Mouse (Mus musculus) limb, embryonic 10.5 days (tissue): ENCODE measurements at regions not wholly inside any gene's neighbourhood (a gene's known extent, or its start where the extent isn't known, plus 50 kb on each side); places are given as distances from the start of the nearest gene placed in this dataset.

Experiments used
- DNase-seq: peaks from one replicate; pipeline ENCODE4 v3.0.0-alpha.2; 2017; ENCODE audit warnings: low spot score
- H3K27ac ChIP-seq: fragments of 300-500 bp; sonication (generic); 2 replicates; pipeline ENCODE4 v1.5.1; 2016; ENCODE audit warnings: mild to moderate bottlenecking
- H3K27me3 ChIP-seq: fragments of 300-500 bp; sonication (generic); 2 replicates; pipeline ENCODE4 v1.6.1; 2016; ENCODE audit warnings: low read depth, mild to moderate bottlenecking; ENCODE audit not compliant: poor library complexity, severe bottlenecking
- H3K36me3 ChIP-seq: fragments of 300-500 bp; sonication (generic); 2 replicates; pipeline ENCODE4 v1.6.1; 2016; ENCODE audit warnings: mild to moderate bottlenecking, moderate library complexity
- H3K4me1 ChIP-seq: fragments of 300-500 bp; sonication (generic); 2 replicates; pipeline ENCODE4 v1.6.1; 2016
- H3K4me3 ChIP-seq: fragments of 300-500 bp; sonication (generic); 2 replicates; pipeline ENCODE4 v1.5.1; 2016; ENCODE audit warnings: mild to moderate bottlenecking, moderate library complexity
- H3K9me3 ChIP-seq: fragments of 300-500 bp; sonication (generic); replicated peaks from 2 replicates; pipeline ENCODE4 v1.6.1; 2016; ENCODE audit warnings: mild to moderate bottlenecking
- WGBS: fragments of 180-500 bp; shearing (Covaris S2); methylation state at CpG from one replicate; pipeline ENCODE4 v1.1.7; 2016; 5-methylcytosine and 5-hydroxymethylcytosine counted together

DNA sequence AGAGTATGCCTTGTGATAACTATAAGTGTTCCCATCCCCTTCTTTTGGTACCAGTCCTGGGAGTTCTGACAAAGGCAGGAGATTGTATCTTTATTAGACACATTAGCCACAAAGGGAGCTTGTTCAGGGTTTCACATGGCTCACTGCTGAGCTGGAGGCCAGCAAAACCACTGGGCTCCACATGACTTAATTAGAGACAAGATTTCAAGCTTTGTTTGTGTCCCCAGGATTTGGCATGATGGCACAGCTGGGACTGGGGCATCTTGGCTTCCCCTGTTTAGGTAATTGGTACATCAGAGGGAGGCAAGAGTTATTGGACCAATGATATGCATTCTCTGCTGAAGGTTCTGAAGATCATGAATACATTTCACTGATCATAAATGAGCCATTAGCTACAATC is 456.8 kb upstream of the Tmpo start:
- Histone ChIP-seq H3K4me1 (no peaks in the 10 kb centered on the region), H3K27ac (no peak overlapping the region), H3K36me3 (no peaks in the 10 kb centered on the region), H3K27me3 (no peaks in the 10 kb centered on the region), H3K9me3 (no peaks in the 10 kb centered on the region), H3K4me3 (no peak overlapping the region)
- DNase-seq, result no peak

DNA sequence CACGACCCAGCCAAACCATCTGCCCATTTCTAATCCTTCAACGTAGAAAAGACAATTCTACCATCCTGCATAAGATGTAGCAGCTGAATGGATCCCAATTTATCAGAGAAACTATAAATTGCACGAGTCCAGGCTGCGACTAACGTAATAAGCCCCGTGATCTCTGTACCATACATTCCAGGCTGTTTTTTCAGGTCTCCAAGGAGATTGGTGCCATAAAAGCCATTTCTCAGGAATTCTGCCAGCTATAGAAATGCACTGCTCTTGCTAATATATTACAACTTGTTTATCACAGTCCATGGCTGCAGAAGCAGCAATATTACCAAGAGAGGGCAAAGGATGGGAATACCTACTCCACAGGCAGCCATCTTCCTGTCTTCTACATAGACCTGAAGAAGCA is 447.6 kb upstream of the Tmpo start:
- Histone ChIP-seq H3K36me3 (no peaks in the 10 kb centered on the region), H3K9me3 (no peaks in the 10 kb centered on the region), H3K27me3 (no peaks in the 10 kb centered on the region), H3K4me3 (no peak overlapping the region), H3K4me1 (no peaks in the 10 kb centered on the region), H3K27ac (no peak overlapping the region)
- DNase-seq, result no peak
- WGBS, result 90% methylated on average over 6 of the region's 6 CpGs

DNA sequence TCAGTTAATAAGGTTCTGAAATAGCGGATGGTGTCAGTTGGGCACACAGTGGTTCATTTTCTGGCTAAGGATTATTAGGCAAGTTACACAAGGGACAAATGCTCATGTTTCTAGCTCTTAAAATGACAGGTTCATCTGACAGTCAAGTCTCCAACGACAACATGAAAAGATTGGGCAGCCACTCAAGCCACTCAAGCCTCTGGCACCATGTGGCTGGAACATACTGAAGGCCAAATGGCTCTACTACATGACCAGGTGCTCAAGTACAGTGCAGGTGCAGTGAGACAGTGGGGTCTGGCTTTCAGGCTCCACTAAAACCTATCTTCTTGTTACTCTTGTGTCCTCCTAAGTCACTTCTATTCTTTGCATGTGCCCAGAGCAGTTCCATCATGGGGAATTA is 441.2 kb upstream of the Tmpo start:
- no peaks in the 10 kb centered on the region for H3K4me1 ChIP-seq
- no peaks in the 10 kb centered on the region for H3K9me3 ChIP-seq
- H3K4me3 ChIP-seq, result no peak overlapping the region
- WGBS, result 83% methylated on average over 2 of the region's 2 CpGs
- no peaks in the 10 kb centered on the region for H3K36me3 ChIP-seq
- no peak overlapping the region for H3K27ac ChIP-seq
- no peaks in the 10 kb centered on the region for H3K27me3 ChIP-seq
- DNase-seq, result no peak

DNA sequence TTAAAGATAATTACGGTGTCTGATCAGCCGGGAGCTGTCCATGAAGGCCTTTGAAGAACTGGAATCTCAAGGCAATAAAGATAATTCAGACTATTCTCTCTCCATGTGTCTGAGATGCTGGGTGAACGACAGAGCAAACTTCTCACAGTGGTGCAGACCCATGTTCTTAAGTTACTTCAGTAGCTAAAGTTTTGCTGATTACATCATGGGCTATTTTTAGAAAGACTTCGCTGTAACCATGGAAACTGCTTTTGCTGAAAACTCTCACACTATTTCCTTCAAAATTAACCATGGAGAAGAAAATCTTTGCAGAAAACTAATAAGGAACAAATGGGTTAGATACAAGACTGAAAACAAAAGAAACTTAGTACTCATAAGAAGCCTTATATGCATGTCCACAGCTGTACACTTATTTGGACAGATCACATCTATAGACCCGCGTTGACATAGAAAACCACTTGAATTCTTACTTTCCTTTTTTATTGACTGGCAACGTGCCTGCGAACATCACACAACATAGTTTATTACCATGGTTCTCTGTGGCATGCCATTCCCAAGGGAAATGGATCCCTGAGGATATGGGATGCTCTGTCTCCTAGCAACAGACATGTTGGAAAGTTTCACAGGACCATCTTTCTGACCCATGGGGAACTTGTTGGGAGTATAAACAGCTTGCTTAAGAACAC is 432.8 kb upstream of the Tmpo start:
- no peaks in the 10 kb centered on the region for H3K36me3 ChIP-seq

DNA sequence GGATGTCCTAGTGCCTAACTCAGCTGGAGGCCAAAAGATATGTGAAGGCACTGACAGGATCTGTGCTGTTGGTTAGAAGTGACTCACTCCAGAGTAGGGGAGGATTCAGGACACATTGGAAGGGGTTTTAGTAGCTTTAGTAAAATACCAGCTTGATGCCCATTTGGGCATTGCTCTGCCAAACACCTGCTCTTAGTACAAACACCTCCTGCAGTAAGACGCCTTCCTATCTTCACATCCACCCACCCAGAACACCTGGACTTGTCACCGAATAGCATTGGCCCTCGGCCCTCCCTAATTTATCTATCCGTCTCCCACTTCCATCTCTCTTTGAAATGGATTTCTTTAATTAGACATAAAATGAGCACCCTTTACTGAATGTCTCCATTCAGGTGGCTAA is 430.9 kb upstream of the Tmpo start:
- Histone ChIP-seq H3K4me1 (no peaks in the 10 kb centered on the region), H3K4me3 (no peak overlapping the region), H3K9me3 (no peaks in the 10 kb centered on the region), H3K27me3 (no peaks in the 10 kb centered on the region), H3K36me3 (no peaks in the 10 kb centered on the region), H3K27ac (no peak overlapping the region)
- 96% methylated on average over 4 of the region's 4 CpGs for WGBS
- no peak for DNase-seq

More for the DNA sequence above, 432.8 kb upstream of the Tmpo start:
- 77% methylated on average over 8 of the region's 8 CpGs for WGBS
- Histone ChIP-seq H3K27ac (no peak overlapping the region), H3K4me3 (no peak overlapping the region), H3K4me1 (no peaks in the 10 kb centered on the region), H3K27me3 (no peaks in the 10 kb centered on the region), H3K9me3 (no peaks in the 10 kb centered on the region)
- no peak for DNase-seq

DNA sequence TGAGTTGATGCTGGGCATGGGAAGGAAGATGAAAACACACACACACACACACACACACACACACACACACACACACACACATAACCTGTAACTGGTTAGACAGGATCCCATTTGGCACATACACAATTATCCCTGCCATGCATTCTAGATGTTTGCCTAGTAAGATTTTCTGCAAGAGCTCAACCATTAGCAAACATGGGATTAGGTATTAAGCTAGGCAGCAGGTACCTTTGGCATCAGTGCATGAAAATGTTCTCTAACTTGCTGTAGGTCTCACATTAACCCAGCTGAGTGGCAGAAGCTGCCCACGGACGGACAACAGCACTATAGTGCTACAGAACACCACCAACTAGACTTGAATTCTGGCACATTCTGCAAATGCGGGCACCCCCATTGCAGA is 413.8 kb upstream of the Tmpo start:
- H3K36me3 ChIP-seq, result no peaks in the 10 kb centered on the region
- WGBS, result 94% methylated on average over 3 of the region's 3 CpGs
- no peak for DNase-seq
- H3K4me1 ChIP-seq, result peaks cover 15% of the 10 kb centered on the region
- H3K4me3 ChIP-seq, result no peak overlapping the region
- peaks cover 56% of the 10 kb centered on the region for H3K27me3 ChIP-seq
- H3K9me3 ChIP-seq, result no peaks in the 10 kb centered on the region
- no peak overlapping the region for H3K27ac ChIP-seq

DNA sequence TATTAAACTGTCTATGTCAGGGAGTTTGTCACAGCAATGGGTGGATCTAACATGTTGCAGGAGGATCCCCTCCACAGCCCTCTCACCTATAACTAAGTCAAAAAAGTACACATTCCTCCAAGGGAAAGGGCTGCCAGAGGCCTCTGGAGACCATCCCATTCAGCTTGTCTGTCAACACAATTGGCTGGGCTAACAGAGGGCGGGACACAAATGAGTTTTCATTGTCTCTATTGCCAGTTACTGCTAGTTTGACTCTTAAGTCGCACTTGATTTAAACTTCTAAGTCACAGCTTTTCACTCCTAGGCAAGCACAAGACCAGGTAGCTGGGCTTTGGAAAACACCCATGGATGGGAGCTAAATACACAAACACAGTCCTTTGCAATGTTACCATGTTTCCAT is 412.3 kb upstream of the Tmpo start:
- H3K4me1 ChIP-seq, result peaks cover 15% of the 10 kb centered on the region
- H3K27ac ChIP-seq, result no peak overlapping the region
- H3K27me3 ChIP-seq, result peaks cover 71% of the 10 kb centered on the region
- no peak for DNase-seq
- H3K9me3 ChIP-seq, result no peaks in the 10 kb centered on the region
- H3K4me3 ChIP-seq, result no peak overlapping the region
- no peaks in the 10 kb centered on the region for H3K36me3 ChIP-seq
- 96% methylated on average over 2 of the region's 2 CpGs for WGBS

DNA sequence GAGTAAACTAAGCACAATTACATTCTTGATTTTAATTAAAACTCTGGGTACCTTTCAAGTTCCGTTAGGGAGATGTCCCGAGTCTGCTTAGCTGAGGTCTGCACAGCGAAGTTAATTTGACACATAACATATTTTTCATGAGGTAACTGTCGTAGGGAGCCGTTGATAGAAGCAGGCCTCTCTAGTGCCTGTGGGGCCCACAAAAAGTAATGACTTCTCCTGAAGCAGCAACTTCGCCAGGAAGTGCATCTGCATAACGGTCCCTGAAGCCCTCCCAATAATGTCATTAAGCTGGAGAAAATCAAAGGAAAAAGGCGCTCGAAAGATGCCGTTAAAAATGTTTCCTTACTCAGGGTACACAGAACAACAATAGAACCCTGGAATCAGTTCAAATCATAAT is 410.7 kb upstream of the Tmpo start:
- Histone ChIP-seq H3K9me3 (no peaks in the 10 kb centered on the region), H3K27me3 (peaks cover 74% of the 10 kb centered on the region), H3K36me3 (no peaks in the 10 kb centered on the region), H3K4me3 (no peak overlapping the region), H3K27ac (no peak overlapping the region), H3K4me1 (peaks cover 15% of the 10 kb centered on the region)
- WGBS, result 36% methylated on average over 10 of the region's 10 CpGs
- no peak for DNase-seq

DNA sequence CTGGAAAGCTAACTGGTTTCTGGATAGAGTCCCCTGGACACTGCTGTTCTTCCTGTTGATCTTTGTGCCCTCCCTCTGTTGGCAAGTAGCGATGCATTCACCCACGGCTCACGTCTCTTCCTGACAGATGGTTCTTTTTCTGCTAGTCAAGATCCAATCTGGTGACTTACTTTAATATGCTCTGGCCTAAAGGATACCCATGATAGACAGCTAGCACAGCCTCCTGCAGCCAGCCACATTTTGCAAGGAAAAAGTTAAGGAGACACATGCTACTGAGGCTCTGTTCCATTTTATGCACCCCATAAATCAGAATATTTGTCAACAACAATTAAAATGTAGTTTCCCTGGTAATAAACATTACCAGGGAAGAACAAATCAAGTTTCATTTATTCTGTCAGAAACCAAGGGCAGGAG is 410.3 kb upstream of the Tmpo start:
- H3K4me3 ChIP-seq, result no peak overlapping the region
- H3K36me3 ChIP-seq, result no peaks in the 10 kb centered on the region
- WGBS, result 57% methylated on average over 3 of the region's 3 CpGs
- peaks cover 69% of the 10 kb centered on the region for H3K27me3 ChIP-seq
- no peaks in the 10 kb centered on the region for H3K9me3 ChIP-seq
- no peak overlapping the region for H3K27ac ChIP-seq
- no peak for DNase-seq
- H3K4me1 ChIP-seq, result peaks cover 15% of the 10 kb centered on the region

DNA sequence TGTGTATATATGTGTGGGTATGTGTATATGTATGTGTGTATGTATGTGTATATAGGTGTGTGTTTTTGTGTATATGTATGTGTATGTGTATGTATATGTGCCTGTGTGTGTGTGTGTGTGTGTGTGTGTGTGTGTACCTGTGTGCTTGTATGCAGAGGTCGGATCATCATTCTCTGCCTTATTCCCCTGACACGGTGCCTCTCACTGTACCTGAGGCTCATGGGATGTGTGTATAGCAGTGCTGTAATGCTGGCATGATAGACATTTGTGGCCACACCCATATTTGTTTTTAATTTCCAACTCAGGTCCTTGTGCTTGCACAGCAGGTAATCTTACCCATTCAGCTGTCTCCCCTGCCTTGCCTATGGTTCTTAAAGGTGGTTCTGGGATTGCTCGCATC is 402.1 kb upstream of the Tmpo start:
- Histone ChIP-seq H3K4me3 (no peak overlapping the region), H3K9me3 (no peaks in the 10 kb centered on the region), H3K36me3 (no peaks in the 10 kb centered on the region), H3K27ac (no peak overlapping the region), H3K27me3 (peaks cover 21% of the 10 kb centered on the region), H3K4me1 (no peaks in the 10 kb centered on the region)
- DNase-seq, result no peak
- 88% methylated on average over 3 of the region's 3 CpGs for WGBS

DNA sequence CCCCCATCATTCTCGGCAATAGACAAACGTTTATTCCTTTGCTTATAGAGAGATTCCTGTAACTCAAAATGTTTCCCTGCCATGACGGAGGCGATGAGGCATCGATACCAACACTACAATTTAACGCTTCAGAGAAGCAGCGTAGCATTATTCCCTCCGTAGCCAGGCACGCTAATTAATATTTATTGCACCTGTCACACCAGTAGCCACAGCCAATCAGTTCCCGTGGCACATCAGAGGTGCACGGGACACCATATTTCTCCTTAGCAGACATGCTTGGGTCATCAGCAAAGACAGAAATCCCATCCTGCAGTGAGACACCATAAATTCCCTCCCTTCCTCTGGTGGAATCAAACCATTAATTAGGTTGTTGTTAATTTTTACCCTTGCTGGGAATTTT is 399.8 kb upstream of the Tmpo start:
- H3K4me3 ChIP-seq, result no peak overlapping the region
- no peak for DNase-seq
- H3K27me3 ChIP-seq, result peaks cover 12% of the 10 kb centered on the region
- H3K36me3 ChIP-seq, result no peaks in the 10 kb centered on the region
- 59% methylated on average over 11 of the region's 11 CpGs for WGBS
- H3K9me3 ChIP-seq, result no peaks in the 10 kb centered on the region
- H3K27ac ChIP-seq, result no peak overlapping the region
- H3K4me1 ChIP-seq, result peaks cover 3% of the 10 kb centered on the region

DNA sequence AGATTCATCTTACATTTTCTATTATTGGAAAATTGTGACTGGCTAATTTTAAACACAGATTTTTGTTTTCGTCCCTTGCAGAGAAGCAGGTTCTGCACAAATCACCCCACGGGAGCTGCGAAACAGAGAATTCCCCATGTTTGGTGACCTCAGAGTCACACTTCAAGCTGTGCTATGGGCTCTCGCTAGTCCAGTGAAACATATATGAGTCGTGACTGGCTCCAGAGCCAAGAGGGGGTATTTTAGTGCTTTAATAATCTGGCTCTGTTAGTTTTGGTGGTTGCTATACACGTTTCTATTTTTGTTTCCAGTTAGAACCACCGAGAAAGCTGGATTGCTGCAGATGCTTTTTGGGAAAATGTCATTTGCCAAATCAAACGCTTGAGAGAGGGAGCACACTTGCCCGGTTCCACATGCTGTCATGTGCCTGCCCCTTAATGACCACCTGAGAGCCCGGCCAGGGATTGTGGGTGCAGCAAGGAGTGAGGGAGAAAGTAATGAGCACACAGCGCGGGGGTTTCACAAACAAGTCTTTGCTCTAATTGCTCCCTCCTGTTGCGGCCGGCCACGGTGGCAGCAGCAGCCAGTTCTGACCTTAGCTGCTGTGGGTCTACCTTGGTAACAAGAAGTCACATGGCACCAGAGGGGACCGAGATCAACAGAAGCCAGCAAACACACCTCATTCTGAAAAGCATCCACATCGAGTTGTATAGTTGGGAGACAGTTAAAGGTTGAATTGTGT is 394.4 kb upstream of the Tmpo start:
- Histone ChIP-seq H3K36me3 (no peaks in the 10 kb centered on the region), H3K27me3 (no peaks in the 10 kb centered on the region; the same call in 1 of the 2 replicates), H3K4me1 (peaks cover 21% of the 10 kb centered on the region), H3K27ac (0 out of 2 replicates have a peak overlapping the region, but pooled peaks have one; percentile 31), H3K9me3 (no peaks in the 10 kb centered on the region), H3K4me3 (no peak overlapping the region)
- 73% methylated on average over 17 of the region's 17 CpGs for WGBS
- peak; percentile 62 for DNase-seq

DNA sequence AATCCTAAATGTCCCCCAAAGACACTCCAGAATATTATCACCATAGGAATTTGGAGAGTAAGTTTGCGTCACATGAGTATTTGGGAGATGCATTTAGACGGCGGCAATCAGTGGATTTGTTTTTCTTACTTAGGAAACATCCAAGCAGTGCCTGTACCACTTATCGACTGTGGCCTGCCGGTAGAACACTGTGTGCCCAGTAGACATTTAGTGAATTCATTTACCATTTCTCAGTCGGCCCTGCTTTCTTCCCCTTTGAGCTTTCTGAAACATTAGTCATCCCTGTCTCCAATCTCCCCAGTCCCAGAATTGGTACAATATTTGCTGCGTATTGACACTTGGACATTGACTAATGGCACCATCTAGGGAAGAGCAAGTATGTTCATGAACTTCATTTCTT is 391.7 kb upstream of the Tmpo start:
- Histone ChIP-seq H3K27ac (no peak overlapping the region), H3K4me1 (peaks cover 25% of the 10 kb centered on the region), H3K27me3 (no peaks in the 10 kb centered on the region), H3K9me3 (no peaks in the 10 kb centered on the region), H3K36me3 (no peaks in the 10 kb centered on the region), H3K4me3 (no peak overlapping the region)
- WGBS, result 88% methylated on average over 7 of the region's 7 CpGs
- no peak for DNase-seq
